Mouse (Mus musculus) forebrain, embryonic 11.5 days (tissue): ENCODE measurements around the gene Tmem19. TPM values are rescaled to one million over a fixed set of nuclear protein-coding genes. Genes with fewer than 3 reads are reported as not detected.
"Not testable (repeated sequence)": the region's sequence is repeated elsewhere in the genome, so short reads cannot be mapped to it uniquely, and the experiment has no call there.

Source experiments
- ATAC-seq: fragments of 200-750 bp; cut with Nextera tagmentation; replicated peaks from 2 replicates; pipeline ENCODE4 v1.8.0; 2017; ENCODE audit warnings: moderate TSS enrichment; ENCODE audit not compliant: low FRiP score
- DNase-seq: peaks from one replicate; pipeline ENCODE4 v3.0.0-alpha.2; 2017; ENCODE audit warnings: low spot score
- H3K27ac ChIP-seq: fragments of 300-500 bp; sonication (generic); 2 replicates; pipeline ENCODE4 v1.5.1; 2014; ENCODE audit warnings: low read depth, low read length
- H3K27me3 ChIP-seq: fragments of 300-500 bp; sonication (generic); 2 replicates; pipeline ENCODE4 v1.6.1; 2014; ENCODE audit warnings: mild to moderate bottlenecking, low read length, mixed read lengths; ENCODE audit not compliant: control insufficient read depth, insufficient read depth
- H3K36me3 ChIP-seq: fragments of 300-500 bp; sonication (generic); 2 replicates; pipeline ENCODE4 v1.6.1; 2014; ENCODE audit warnings: mild to moderate bottlenecking, low read length, moderate library complexity, mixed read lengths; ENCODE audit not compliant: control insufficient read depth, insufficient read depth
- H3K4me1 ChIP-seq: fragments of 300-500 bp; sonication (generic); replicated peaks from 2 replicates; pipeline ENCODE4 v1.6.1; 2014; ENCODE audit warnings: low read length, mixed read lengths; ENCODE audit not compliant: control insufficient read depth, insufficient read depth
- H3K4me2 ChIP-seq: fragments of 300-500 bp; sonication (generic); 2 replicates; pipeline ENCODE4 v1.6.1; 2014; ENCODE audit warnings: low read depth, mild to moderate bottlenecking, low read length, moderate library complexity, mixed read lengths; ENCODE audit not compliant: severe bottlenecking
- H3K4me3 ChIP-seq: fragments of 300-500 bp; sonication (generic); 2 replicates; pipeline ENCODE4 v1.5.1; 2014; ENCODE audit warnings: low read depth, low read length
- H3K9ac ChIP-seq: fragments of 300-500 bp; sonication (generic); 2 replicates; pipeline ENCODE4 v1.6.1; 2014; ENCODE audit warnings: low read length
- H3K9me3 ChIP-seq: fragments of 300-500 bp; sonication (generic); 2 replicates; pipeline ENCODE4 v1.6.1; 2016; ENCODE audit warnings: low read length, mixed read lengths; ENCODE audit not compliant: control insufficient read depth
- WGBS: fragments of 180-500 bp; shearing (Covaris S2); extraction: QIAGEN DNeasy Blood & Tissue Kit; methylation state at CpG from one replicate; pipeline ENCODE4 v1.1.7; 2014; 5-methylcytosine and 5-hydroxymethylcytosine counted together
- polyA plus RNA-seq: library from polyadenylated mRNA; unstranded; fragments of >200 nt; fragmentation: Nextera tagmentation; extraction: Ambion mirVana; gene quantifications from 2 replicates; pipeline ENCODE4 v1.2.1, GENCODE M21; 2014

Tmem19 gene
- polyA plus RNA-seq, 1 experiment from 2014 or later: 32.6 TPM

DNA sequence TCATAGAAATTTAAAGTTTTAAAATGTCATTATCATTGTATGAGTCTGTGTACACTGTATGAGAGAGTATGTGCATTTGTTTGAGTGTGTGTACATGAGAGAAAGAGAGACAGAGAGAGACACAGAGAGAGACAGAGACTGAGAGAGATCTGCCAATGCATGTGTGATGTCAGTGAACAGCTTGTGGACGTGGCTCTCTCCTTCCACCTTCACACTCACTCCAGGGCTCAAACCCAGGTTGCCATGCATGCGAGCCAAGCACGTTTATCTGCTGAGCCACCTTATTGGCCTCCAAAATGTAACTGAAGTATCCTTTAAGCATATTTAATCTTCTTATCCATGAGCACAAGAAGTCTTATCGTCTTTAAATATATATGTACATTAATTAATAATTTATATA, 25.4 kb downstream of the Tmem19 start:
- H3K27me3 ChIP-seq: no peaks in the 10 kb centered on the region
- H3K9ac ChIP-seq: no peak overlapping the region
- H3K4me2 ChIP-seq: no peak overlapping the region
- no peak overlapping the region for H3K4me3 ChIP-seq
- DNase-seq: no peak
- no peak for ATAC-seq
- no peaks in the 10 kb centered on the region for H3K4me1 ChIP-seq
- no peaks in the 10 kb centered on the region for H3K9me3 ChIP-seq
- H3K36me3 ChIP-seq: no peaks in the 10 kb centered on the region
- WGBS: 84% methylated on average over 4 of the region's 4 CpGs
- no peak overlapping the region for H3K27ac ChIP-seq

GRCm38 (mm10) chr10:115333528-115333927, 28.8 kb downstream of the Tmem19 start:
- H3K4me3 ChIP-seq: no peak overlapping the region
- no peak overlapping the region for H3K4me2 ChIP-seq
- ATAC-seq: no peak
- H3K9me3 ChIP-seq: no peaks in the 10 kb centered on the region
- no peaks in the 10 kb centered on the region for H3K4me1 ChIP-seq
- WGBS: 80% methylated on average over 9 of the region's 9 CpGs
- H3K27ac ChIP-seq: no peak overlapping the region
- no peak overlapping the region for H3K9ac ChIP-seq
- H3K27me3 ChIP-seq: no peaks in the 10 kb centered on the region
- no peaks in the 10 kb centered on the region for H3K36me3 ChIP-seq
- no peak for DNase-seq

GRCm38 (mm10) chr10:115332997-115333396, 29.3 kb downstream of the Tmem19 start:
- ATAC-seq: no peak
- no peaks in the 10 kb centered on the region for H3K36me3 ChIP-seq
- H3K4me1 ChIP-seq: no peaks in the 10 kb centered on the region
- WGBS: 89% methylated on average over 4 of the region's 4 CpGs
- no peak for DNase-seq
- H3K4me2 ChIP-seq: no peak overlapping the region
- no peak overlapping the region for H3K4me3 ChIP-seq
- no peak overlapping the region for H3K9ac ChIP-seq
- H3K27ac ChIP-seq: no peak overlapping the region
- H3K27me3 ChIP-seq: no peaks in the 10 kb centered on the region
- no peaks in the 10 kb centered on the region for H3K9me3 ChIP-seq

DNA sequence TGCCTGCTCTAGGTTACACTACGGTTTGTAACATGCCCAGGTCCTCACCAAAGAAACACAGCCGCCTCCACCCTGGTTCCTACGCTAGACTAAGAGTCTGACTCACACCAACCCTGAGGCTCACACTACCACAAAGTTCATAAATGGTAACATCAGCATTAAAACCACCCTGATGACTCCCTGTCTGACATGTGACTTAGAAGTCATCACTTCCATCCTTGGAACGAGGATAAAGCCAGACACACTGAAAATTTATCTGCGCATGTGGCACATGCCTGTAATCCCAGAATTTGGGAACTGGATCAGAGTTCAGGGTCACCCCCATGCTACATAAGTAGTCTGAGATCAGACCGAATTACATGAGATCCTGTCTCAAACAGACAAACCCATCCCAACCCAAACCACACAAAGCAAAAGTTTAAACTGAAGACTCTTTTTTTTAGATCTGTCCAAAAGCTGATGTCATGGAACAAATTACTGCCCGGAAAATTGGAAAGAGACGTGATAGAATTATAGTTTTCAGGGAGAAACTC, 29.8 kb downstream of the Tmem19 start:
- no peaks in the 10 kb centered on the region for H3K36me3 ChIP-seq
- no peaks in the 10 kb centered on the region for H3K9me3 ChIP-seq
- DNase-seq: no peak
- no peaks in the 10 kb centered on the region for H3K27me3 ChIP-seq
- no peak overlapping the region for H3K9ac ChIP-seq
- H3K4me1 ChIP-seq: no peaks in the 10 kb centered on the region
- no peak overlapping the region for H3K27ac ChIP-seq
- WGBS: 91% methylated on average over 8 of the region's 8 CpGs
- no peak overlapping the region for H3K4me3 ChIP-seq
- H3K4me2 ChIP-seq: no peak overlapping the region
- no peak for ATAC-seq

GRCm38 (mm10) chr10:115329010-115329530, 33.2 kb downstream of the Tmem19 start:
- DNase-seq: no peak
- no peak for ATAC-seq

GRCm38 (mm10) chr10:115328514-115328913, 33.8 kb downstream of the Tmem19 start:
- H3K27ac ChIP-seq: no peak overlapping the region
- no peaks in the 10 kb centered on the region for H3K9me3 ChIP-seq
- H3K4me1 ChIP-seq: no peaks in the 10 kb centered on the region
- WGBS: 80% methylated on average over 6 of the region's 6 CpGs
- no peak overlapping the region for H3K4me3 ChIP-seq
- no peak overlapping the region for H3K4me2 ChIP-seq
- H3K9ac ChIP-seq: no peak overlapping the region
- no peaks in the 10 kb centered on the region for H3K27me3 ChIP-seq
- ATAC-seq (no peak), DNase-seq (no peak)
- no peaks in the 10 kb centered on the region for H3K36me3 ChIP-seq

More at GRCm38 (mm10) chr10:115329010-115329530, 33.2 kb downstream of the Tmem19 start:
- H3K4me1 ChIP-seq: no peaks in the 10 kb centered on the region
- 74% methylated on average over 3 of the region's 3 CpGs for WGBS
- no peak overlapping the region for H3K27ac ChIP-seq
- H3K4me3 ChIP-seq: no peak overlapping the region
- H3K27me3 ChIP-seq: no peaks in the 10 kb centered on the region
- H3K9ac ChIP-seq: no peak overlapping the region
- no peaks in the 10 kb centered on the region for H3K36me3 ChIP-seq
- H3K9me3 ChIP-seq: no peaks in the 10 kb centered on the region
- no peak overlapping the region for H3K4me2 ChIP-seq

DNA sequence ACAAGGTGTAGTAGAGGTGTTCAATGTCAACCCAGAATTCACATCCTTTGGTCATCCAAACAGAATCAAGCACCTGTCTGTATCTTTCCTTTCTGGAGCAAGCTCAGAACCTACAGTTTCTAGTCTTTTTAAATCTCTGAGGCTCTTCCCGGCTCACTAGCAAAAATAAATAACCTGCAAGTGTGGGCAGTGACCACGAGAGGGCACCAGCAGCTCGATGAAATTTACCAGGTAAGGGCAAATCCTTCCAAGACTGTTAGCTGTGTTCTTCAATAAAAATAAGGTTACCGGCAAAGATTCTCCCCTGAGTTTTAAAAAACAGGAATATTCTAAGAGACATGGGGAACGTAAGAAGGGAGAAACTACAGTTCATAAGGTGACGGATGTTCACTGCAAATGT, 39.0 kb downstream of the Tmem19 start:
- Histone ChIP-seq H3K9me3 (no peaks in the 10 kb centered on the region), H3K4me1 (no peaks in the 10 kb centered on the region), H3K27ac (no peak overlapping the region), H3K36me3 (no peaks in the 10 kb centered on the region), H3K9ac (no peak overlapping the region), H3K27me3 (no peaks in the 10 kb centered on the region), H3K4me2 (no peak overlapping the region), H3K4me3 (no peak overlapping the region)
- peak; percentile 53; the same call in 1 of the 2 replicates for ATAC-seq
- peak; percentile 79 for DNase-seq
- 12% methylated on average over 6 of the region's 6 CpGs for WGBS

DNA sequence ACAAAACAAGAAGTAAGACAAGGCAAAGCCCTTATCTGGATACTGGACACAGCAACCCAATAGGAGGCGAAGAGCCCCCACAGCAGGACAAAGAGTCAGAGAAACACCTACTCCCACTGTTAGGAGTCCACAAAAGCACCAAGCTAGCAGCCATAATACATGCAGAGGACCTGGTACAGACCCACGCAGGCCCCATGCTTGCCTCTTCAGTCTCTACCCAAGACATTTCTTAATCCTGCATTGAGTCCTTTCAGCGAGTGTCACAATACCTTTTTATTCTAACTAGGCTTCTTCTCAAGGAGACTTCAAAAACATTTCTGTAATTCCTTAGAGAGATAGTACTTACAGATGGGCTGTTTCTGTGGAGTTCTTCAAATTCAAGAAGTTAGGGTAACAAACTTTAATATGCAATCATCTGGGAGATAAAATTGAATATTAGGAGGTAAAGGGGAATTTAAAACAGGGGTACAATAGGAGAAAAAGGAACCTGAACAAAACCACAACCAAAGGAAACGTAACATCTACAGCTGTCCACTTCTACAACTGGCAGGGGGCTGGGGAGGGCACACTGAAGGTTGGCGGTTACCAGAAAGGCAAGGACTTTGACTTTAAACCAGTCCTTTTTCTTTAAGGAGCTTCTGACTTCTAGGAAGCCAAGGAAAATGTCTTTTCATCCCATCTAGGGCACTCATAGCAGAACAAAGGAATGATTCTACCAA, 40.8 kb downstream of the Tmem19 start:
- DNase-seq (peak; percentile 30), ATAC-seq (no peak)
- H3K4me1 ChIP-seq: no peaks in the 10 kb centered on the region
- no peak overlapping the region for H3K27ac ChIP-seq
- no peaks in the 10 kb centered on the region for H3K9me3 ChIP-seq
- no peak overlapping the region for H3K4me2 ChIP-seq
- H3K27me3 ChIP-seq: no peaks in the 10 kb centered on the region
- 55% methylated on average over 5 of the region's 5 CpGs for WGBS
- H3K36me3 ChIP-seq: no peaks in the 10 kb centered on the region
- H3K9ac ChIP-seq: no peak overlapping the region
- H3K4me3 ChIP-seq: no peak overlapping the region

GRCm38 (mm10) chr10:115318388-115318787, 43.9 kb downstream of the Tmem19 start:
- not testable (repeated sequence) for H3K27me3 ChIP-seq, H3K4me1 ChIP-seq, H3K4me3 ChIP-seq, H3K9me3 ChIP-seq, H3K4me2 ChIP-seq, H3K9ac ChIP-seq, H3K27ac ChIP-seq, H3K36me3 ChIP-seq, DNase-seq, ATAC-seq
- 71% methylated on average over 3 of the region's 3 CpGs for WGBS
